In genomic region chr7:45621443-45621842, GRCm38 (mm10) we compare ENCODE assay signal across 12 mouse cellular contexts. TPM values are rescaled to one million over a fixed set of nuclear protein-coding genes. Genes with fewer than 3 reads are reported as not detected.
DNase-seq lines count a peak whose midpoint lies in the region; ATAC-seq and TF ChIP-seq lines count a peak whose summit lies in the region.
"Had no signal": no experiment of that assay in that cellular context is flagged by ENCODE, and none has a peak within 500 bp of the region (broad histone marks: within the 10 kb centered on the region; RNA-seq: fewer than 3 reads in every experiment).

Gene Izumo1 (plus strand): TSS chr7:45621811.

- peaks cover 41% of the 10 kb centered on the region for H3K27me3 ChIP-seq in heart, embryonic 12.5 days (replicated peaks)
- 0 out of 2 replicates have a peak, but pooled peaks cover 3% of the 10 kb centered on the region for H3K27me3 ChIP-seq in stomach, embryonic 16.5 days (ENCODE audit: control insufficient read depth, insufficient read depth, low read length)

- DNase-seq in kidney, postnatal 4 days = peak; percentile 72 to 79
- DNase-seq in kidney, adult 9 months = no peak
- peak; percentile 35 for DNase-seq in T-cell, adult 2 months (ENCODE audit: low spot score)
- no peak for DNase-seq in left cerebral cortex, adult 8-10 months (ENCODE audit: low spot score in 2 of 2)
- DNase-seq in gastrocnemius, adult 2 months = no peak
- DNase-seq: cerebellum, adult 11 months; gastrocnemius, postnatal 10 days had no signal

- H3K9ac ChIP-seq in heart, embryonic 12.5 days = no peak within 1 kb of the TSS
- no peak within 1 kb of the TSS for H3K9ac ChIP-seq in stomach, embryonic 16.5 days (ENCODE audit: low read length)
- H3K9ac ChIP-seq: neural tube, embryonic 12.5 days; stomach, embryonic 15.5 days had no signal

- H3K4me3 ChIP-seq in heart, embryonic 12.5 days = no peak within 1 kb of the TSS
- no peak within 1 kb of the TSS for H3K4me3 ChIP-seq in stomach, embryonic 16.5 days (replicated peaks; ENCODE audit: low read length)
- no peak within 1 kb of the TSS for H3K4me3 ChIP-seq in gastrocnemius, adult 2 months
- H3K4me3 ChIP-seq: neural tube, embryonic 12.5 days; stomach, embryonic 15.5 days had no signal

- intact Hi-C loops in gastrocnemius, adult 2 months (cut with DNase I) = no loop called here

- no peaks in the 10 kb centered on the region for H3K36me3 ChIP-seq in heart, embryonic 12.5 days
- no peaks in the 10 kb centered on the region for H3K36me3 ChIP-seq in stomach, embryonic 16.5 days (ENCODE audit: control insufficient read depth, insufficient read depth, low read length)
- H3K36me3 ChIP-seq: neural tube, embryonic 12.5 days; stomach, embryonic 15.5 days had no signal

- H3K27ac ChIP-seq in heart, embryonic 12.5 days (ENCODE audit: poor library complexity, severe bottlenecking) = no peak within 1 kb of the TSS
- H3K27ac ChIP-seq in stomach, embryonic 16.5 days (ENCODE audit: low read length) = no peak within 1 kb of the TSS
- no peak within 1 kb of the TSS for H3K27ac ChIP-seq in gastrocnemius, adult 2 months
- H3K27ac ChIP-seq: neural tube, embryonic 12.5 days; stomach, embryonic 15.5 days had no signal

- no peak for TF ChIP-seq CTCF in gastrocnemius, adult 2 months (IDR thresholded peaks at IDR 0.05)

- peaks cover 7% of the 10 kb centered on the region for H3K4me1 ChIP-seq in heart, embryonic 12.5 days (replicated peaks)
- H3K4me1 ChIP-seq in stomach, embryonic 16.5 days (ENCODE audit: control insufficient read depth, insufficient read depth, low read length) = peaks cover 5% of the 10 kb centered on the region; the same call in 1 of the 2 replicates
- H3K4me1 ChIP-seq: neural tube, embryonic 12.5 days had no signal

- H3K4me2 ChIP-seq in heart, embryonic 12.5 days = peak within 1 kb of the TSS; percentile 13; the same call in 1 of the 2 replicates
- H3K4me2 ChIP-seq in stomach, embryonic 16.5 days (ENCODE audit: low read depth, low read length) = peak within 1 kb of the TSS; percentile 13; the same call in 1 of the 2 replicates
- H3K4me2 ChIP-seq: neural tube, embryonic 12.5 days; stomach, embryonic 15.5 days had no signal

- 19% methylated on average over 9 of the region's 9 CpGs for WGBS in heart, embryonic 12.5 days
- 31% methylated on average over 9 of the region's 9 CpGs for WGBS in stomach, embryonic 16.5 days

- H3K9me3 ChIP-seq in heart, embryonic 12.5 days (replicated peaks) = no peaks in the 10 kb centered on the region
- no peaks in the 10 kb centered on the region for H3K9me3 ChIP-seq in stomach, embryonic 16.5 days (replicated peaks; ENCODE audit: control insufficient read depth, low read length)
- H3K9me3 ChIP-seq: neural tube, embryonic 12.5 days; stomach, embryonic 15.5 days had no signal

- peak; percentile 28; the same call in 1 of the 2 replicates for ATAC-seq in heart, embryonic 12.5 days (ENCODE audit: insufficient number of reproducible peaks, low FRiP score)
- no peak for ATAC-seq in stomach, embryonic 16.5 days (ENCODE audit: insufficient read depth, low FRiP score)

RNA-seq across cellular contexts. Expression of gene Izumo1, which starts in this region (rescaled TPM):
- 0.35 and 0.65 TPM in 2 replicates for polyA plus RNA-seq in heart, embryonic 12.5 days (2016; fragmentation: Nextera tagmentation; extraction: Ambion mirVana)
- 0.15 TPM in 1 of 2 replicates, not detected in the other for polyA plus RNA-seq in stomach, embryonic 16.5 days (2015; fragmentation: Nextera tagmentation; extraction: Ambion mirVana)
- not detected for total RNA-seq in left cerebral cortex, adult 8-10 months (2022)
- under 1 TPM in 1 of 2 experiments, not detected in 1; 0.20 TPM for total RNA-seq in gastrocnemius, adult 2 months (2021)
- total RNA-seq: left cerebral cortex, postnatal 10 days had no signal
- polyA plus RNA-seq: neural tube, embryonic 12.5 days had no signal

Comparison
In these comparisons a context has a peak if more than half of its experiments do, and no peak if none do; other contexts are left out.
1. DNase-seq: peak in kidney, postnatal 4 days (2 of 2) and T-cell, adult 2 months (single experiment); none in kidney, adult 9 months (single experiment), left cerebral cortex, adult 8-10 months (0 of 2) and gastrocnemius, adult 2 months (single experiment).
2. Peak in ATAC-seq and H3K4me2 ChIP-seq in heart, embryonic 12.5 days; RNA of the gene not detected or under 1 TPM.